Mouse (Mus musculus) limb, embryonic 14.5 days (tissue): ENCODE measurements around the gene Ccr9. TPM values are rescaled to one million over a fixed set of nuclear protein-coding genes. Genes with fewer than 3 reads are reported as not detected.
"Not testable (repeated sequence)": the region's sequence is repeated elsewhere in the genome, so short reads cannot be mapped to it uniquely, and the experiment has no call there.

ENCODE experiments used
- ATAC-seq: fragments of 200-750 bp; cut with Nextera tagmentation; 2 replicates; pipeline ENCODE4 v1.8.0; 2017; ENCODE audit warnings: low read depth, moderate number of reproducible peaks, moderate TSS enrichment; ENCODE audit not compliant: low FRiP score
- DNase-seq: peaks from one replicate; pipeline ENCODE4 v3.0.0-alpha.2; 2015; ENCODE audit warnings: low spot score
- H3K27ac ChIP-seq: fragments of 300-500 bp; sonication (generic); replicated peaks from 2 replicates; pipeline ENCODE4 v1.5.1; 2014; ENCODE audit warnings: low read depth, mild to moderate bottlenecking, low read length, moderate library complexity, mixed read lengths
- H3K27me3 ChIP-seq: fragments of 300-500 bp; sonication (generic); 2 replicates; pipeline ENCODE4 v1.6.1; 2014; ENCODE audit warnings: low read length, mixed read lengths; ENCODE audit not compliant: control insufficient read depth, insufficient read depth
- H3K36me3 ChIP-seq: fragments of 300-500 bp; sonication (generic); 2 replicates; pipeline ENCODE4 v1.6.1; 2014; ENCODE audit warnings: mild to moderate bottlenecking, low read length, moderate library complexity, mixed read lengths; ENCODE audit not compliant: control insufficient read depth, insufficient read depth
- H3K4me1 ChIP-seq: fragments of 300-500 bp; sonication (generic); 2 replicates; pipeline ENCODE4 v1.6.1; 2014; ENCODE audit warnings: antibody characterized with exemption, low read length, mixed read lengths; ENCODE audit not compliant: control insufficient read depth, insufficient read depth
- H3K4me2 ChIP-seq: fragments of 300-500 bp; sonication (generic); replicated peaks from 2 replicates; pipeline ENCODE4 v1.6.1; 2014; ENCODE audit warnings: low read depth, mild to moderate bottlenecking, low read length, moderate library complexity; ENCODE audit not compliant: severe bottlenecking
- H3K4me3 ChIP-seq: fragments of 300-500 bp; sonication (generic); replicated peaks from 2 replicates; pipeline ENCODE4 v1.5.1; 2014; ENCODE audit warnings: low read length
- H3K9ac ChIP-seq: fragments of 300-500 bp; sonication (generic); 2 replicates; pipeline ENCODE4 v1.6.1; 2014; ENCODE audit warnings: mild to moderate bottlenecking, low read depth, low read length, moderate library complexity; ENCODE audit not compliant: severe bottlenecking
- H3K9me3 ChIP-seq: fragments of 300-500 bp; sonication (generic); 2 replicates; pipeline ENCODE4 v1.6.1; 2016; ENCODE audit warnings: low read length; ENCODE audit not compliant: control insufficient read depth
- POLR2A ChIP-seq: fragments of 200-500 bp; IDR thresholded peaks from 2 replicates; pipeline ENCODE4 v1.8.0; 2012; ENCODE audit warnings: inconsistent platforms, mild to moderate bottlenecking, moderate library complexity, borderline replicate concordance; ENCODE audit not compliant: insufficient read depth, insufficient read length; ENCODE audit errors: extremely low read depth
- WGBS: fragments of 180-500 bp; shearing (Covaris S2); extraction: QIAGEN DNeasy Blood & Tissue Kit; methylation state at CpG from one replicate; pipeline ENCODE4 v1.1.7; 2014; 5-methylcytosine and 5-hydroxymethylcytosine counted together
- polyA plus RNA-seq, 2 experiments: library from polyadenylated mRNA; depleted of rRNA in 1 of 2; stranded (reverse) in 1 of 2; unstranded in 1 of 2; fragments of >200 nt; fragmentation: Nextera tagmentation in 1 of 2; extraction: Ambion mirVana in 1 of 2; gene quantifications; 2 replicates each; pipeline versions ENCODE4 v1.2.1 to v1.2.3; 2012 to 2014

Gene Ccr9
- polyA plus RNA-seq, 2 experiments = 0.09 to 0.17 TPM

GRCm38 (mm10) chr9:123769532-123769931 is 91.3 kb downstream of the Ccr9 start:
- WGBS = 55% methylated on average over 6 of the region's 6 CpGs
- ATAC-seq = no peak

DNA sequence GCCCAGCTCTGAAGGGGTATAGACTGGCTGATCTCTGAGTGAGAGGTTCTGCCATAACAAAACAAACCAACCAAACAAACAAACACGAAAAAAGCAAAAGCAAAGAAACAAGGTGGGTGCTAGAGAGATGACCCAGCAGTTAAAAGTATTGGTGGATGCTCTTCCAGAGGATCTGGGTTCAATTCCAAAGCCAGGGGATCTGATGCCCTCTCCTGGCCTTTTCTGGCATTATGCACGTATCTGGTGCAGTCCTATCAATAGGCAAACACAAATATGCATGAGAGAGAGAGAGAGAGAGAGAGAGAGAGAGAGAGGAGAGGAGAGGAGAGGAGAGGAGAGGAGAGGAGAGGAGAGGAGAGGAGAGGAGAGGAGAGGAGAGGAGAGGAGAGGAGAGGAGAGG is 95.1 kb downstream of the Ccr9 start:
- H3K4me2 ChIP-seq, H3K27me3 ChIP-seq, H3K9ac ChIP-seq, H3K27ac ChIP-seq, H3K4me3 ChIP-seq, H3K36me3 ChIP-seq, H3K4me1 ChIP-seq, H3K9me3 ChIP-seq, ATAC-seq: not testable (repeated sequence)
- 39% methylated on average over 2 of the region's 2 CpGs for WGBS
- DNase-seq = peak; percentile 13

More at GRCm38 (mm10) chr9:123769532-123769931, 91.3 kb downstream of the Ccr9 start:
- no peak overlapping the region; the same call in 1 of the 2 replicates for H3K27ac ChIP-seq
- H3K4me3 ChIP-seq = no peak overlapping the region
- TF ChIP-seq POLR2A = no peak
- no peaks in the 10 kb centered on the region for H3K9me3 ChIP-seq
- no peak overlapping the region for H3K4me2 ChIP-seq
- DNase-seq = no peak
- H3K36me3 ChIP-seq = no peaks in the 10 kb centered on the region
- no peak overlapping the region for H3K9ac ChIP-seq
- H3K4me1 ChIP-seq = no peaks in the 10 kb centered on the region
- no peaks in the 10 kb centered on the region for H3K27me3 ChIP-seq

- H3K27me3 ChIP-seq = no peaks in the 10 kb centered on the region
- TF ChIP-seq POLR2A = no peak
- H3K4me2 ChIP-seq = no peak overlapping the region
- ATAC-seq (no peak), DNase-seq (no peak)
- H3K27ac ChIP-seq = no peak overlapping the region
- H3K4me1 ChIP-seq = no peaks in the 10 kb centered on the region
- 88% methylated on average over 4 of the region's 4 CpGs for WGBS
- peaks cover 45% of the 10 kb centered on the region for H3K36me3 ChIP-seq
- H3K4me3 ChIP-seq = no peak overlapping the region
- no peak overlapping the region for H3K9ac ChIP-seq
- peaks cover 2% of the 10 kb centered on the region; the same call in 1 of the 2 replicates for H3K9me3 ChIP-seq
Measured at GRCm38 (mm10) chr9:123788855-123789529, 110.8 kb downstream of the Ccr9 start.

DNA sequence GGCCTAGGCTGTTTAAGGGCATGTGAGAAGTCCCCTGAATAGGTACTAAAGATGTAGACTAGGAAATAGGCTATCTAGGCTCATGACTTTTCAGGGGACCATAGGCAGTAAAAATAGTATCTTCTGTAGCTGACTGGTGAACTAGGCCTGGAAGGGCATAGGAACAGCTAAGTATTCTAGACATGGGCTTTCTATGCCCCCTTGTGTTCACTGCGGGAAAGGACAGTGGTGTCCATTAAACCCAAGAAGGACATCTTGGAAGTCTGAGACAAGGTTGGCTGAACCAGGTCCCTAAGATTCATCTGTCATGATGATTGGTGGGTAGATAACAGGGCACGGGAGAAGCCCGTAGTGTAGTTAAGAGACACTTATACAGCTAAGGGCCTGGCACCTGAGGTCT is 117.9 kb downstream of the Ccr9 start:
- H3K27ac ChIP-seq = no peak overlapping the region
- 62% methylated on average over 3 of the region's 3 CpGs for WGBS
- peaks cover 60% of the 10 kb centered on the region for H3K36me3 ChIP-seq
- TF ChIP-seq POLR2A = no peak
- H3K4me2 ChIP-seq = no peak overlapping the region
- no peaks in the 10 kb centered on the region for H3K9me3 ChIP-seq
- no peaks in the 10 kb centered on the region for H3K4me1 ChIP-seq
- no peaks in the 10 kb centered on the region for H3K27me3 ChIP-seq
- H3K9ac ChIP-seq = no peak overlapping the region
- no peak overlapping the region for H3K4me3 ChIP-seq
- peak; percentile 18 for DNase-seq
- ATAC-seq = no peak

GRCm38 (mm10) chr9:123801527-123801926 is 123.3 kb downstream of the Ccr9 start:
- Histone ChIP-seq H3K4me3 (no peak overlapping the region), H3K4me1 (no peaks in the 10 kb centered on the region), H3K36me3 (peaks cover 24% of the 10 kb centered on the region; the same call in 1 of the 2 replicates), H3K27me3 (no peaks in the 10 kb centered on the region), H3K4me2 (no peak overlapping the region), H3K9me3 (no peaks in the 10 kb centered on the region), H3K9ac (no peak overlapping the region), H3K27ac (no peak overlapping the region)
- TF ChIP-seq POLR2A = no peak
- no peak for DNase-seq
- WGBS = 88% methylated on average over 1 of the region's 1 CpGs
- ATAC-seq = no peak

GRCm38 (mm10) chr9:123802421-123802820 is 124.2 kb downstream of the Ccr9 start:
- Histone ChIP-seq H3K36me3 (0 out of 2 replicates have a peak, but pooled peaks cover 17% of the 10 kb centered on the region), H3K9ac (no peak overlapping the region), H3K9me3 (no peaks in the 10 kb centered on the region), H3K4me3 (no peak overlapping the region), H3K27ac (no peak overlapping the region), H3K4me1 (no peaks in the 10 kb centered on the region), H3K27me3 (no peaks in the 10 kb centered on the region), H3K4me2 (no peak overlapping the region)
- WGBS = 100% methylated on average over 2 of the region's 2 CpGs
- no peak for ATAC-seq
- no peak for TF ChIP-seq POLR2A
- DNase-seq = no peak
